Mouse (Mus musculus): ENCODE data around the gene Sp100.

GRCm38 (mm10) chr1:85686666-85687065 is 36.9 kb downstream of the Sp100 start:
- TF ChIP-seq CTCF (IDR thresholded peaks at IDR 0.05; ENCODE audit: control insufficient read depth, insufficient read depth, insufficient read length) (no peak), MAX (IDR thresholded peaks at IDR 0.05) (no peak), CEBPB (IDR thresholded peaks at IDR 0.05; ENCODE audit: low read depth) (no peak)

Measured in C2C12 (cell line).